Mouse (Mus musculus) hindbrain, embryonic 11.5 days (tissue): Measurements from ENCODE around the gene Syngr1. TPM values are rescaled to one million over a fixed set of nuclear protein-coding genes. Genes with fewer than 3 reads are reported as not detected.
"Not testable (repeated sequence)": the region's sequence is repeated elsewhere in the genome, so short reads cannot be mapped to it uniquely, and the experiment has no call there.

ENCODE experiments used
- ATAC-seq: fragments of 200-750 bp; cut with Nextera tagmentation; 2 replicates; pipeline ENCODE4 v1.8.0; 2017; ENCODE audit warnings: mild to moderate bottlenecking, moderate TSS enrichment, moderate library complexity; ENCODE audit not compliant: low FRiP score
- DNase-seq: peaks from one replicate; pipeline ENCODE4 v3.0.0-alpha.2; 2015; ENCODE audit warnings: low spot score
- H3K27ac ChIP-seq: fragments of 300-500 bp; sonication (generic); 2 replicates; pipeline ENCODE4 v1.5.1; 2014; ENCODE audit warnings: mild to moderate bottlenecking, low read depth, low read length
- H3K27me3 ChIP-seq: fragments of 300-500 bp; sonication (generic); 2 replicates; pipeline ENCODE4 v1.6.1; 2014; ENCODE audit warnings: mild to moderate bottlenecking, low read length, moderate library complexity, mixed read lengths; ENCODE audit not compliant: control insufficient read depth, insufficient read depth
- H3K36me3 ChIP-seq: fragments of 300-500 bp; sonication (generic); 2 replicates; pipeline ENCODE4 v1.6.1; 2014; ENCODE audit warnings: mild to moderate bottlenecking, low read length, moderate library complexity, mixed read lengths; ENCODE audit not compliant: control insufficient read depth, insufficient read depth
- H3K4me1 ChIP-seq: fragments of 300-500 bp; sonication (generic); replicated peaks from 2 replicates; pipeline ENCODE4 v1.6.1; 2014; ENCODE audit warnings: low read length, mixed read lengths; ENCODE audit not compliant: control insufficient read depth, insufficient read depth
- H3K4me2 ChIP-seq: fragments of 300-500 bp; sonication (generic); replicated peaks from 2 replicates; pipeline ENCODE4 v1.6.1; 2014; ENCODE audit warnings: mild to moderate bottlenecking, low read depth, low read length
- H3K4me3 ChIP-seq: fragments of 300-500 bp; sonication (generic); 2 replicates; pipeline ENCODE4 v1.5.1; 2014; ENCODE audit warnings: low read depth, low read length
- H3K9ac ChIP-seq: fragments of 300-500 bp; sonication (generic); 2 replicates; pipeline ENCODE4 v1.6.1; 2014; ENCODE audit warnings: low read depth, low read length
- H3K9me3 ChIP-seq: fragments of 300-500 bp; sonication (generic); 2 replicates; pipeline ENCODE4 v1.6.1; 2016; ENCODE audit warnings: low read length; ENCODE audit not compliant: control insufficient read depth
- WGBS: fragments of 180-500 bp; shearing (Covaris S2); extraction: QIAGEN DNeasy Blood & Tissue Kit; methylation state at CpG from one replicate; pipeline ENCODE4 v1.1.7; 2014; 5-methylcytosine and 5-hydroxymethylcytosine counted together
- polyA plus RNA-seq: library from polyadenylated mRNA; unstranded; fragments of >200 nt; fragmentation: Nextera tagmentation; extraction: Ambion mirVana; gene quantifications from 2 replicates; pipeline ENCODE4 v1.2.1, GENCODE M21; 2014

Gene Syngr1
- polyA plus RNA-seq, 1 experiment from 2014 or later: 7.3 TPM

DNA sequence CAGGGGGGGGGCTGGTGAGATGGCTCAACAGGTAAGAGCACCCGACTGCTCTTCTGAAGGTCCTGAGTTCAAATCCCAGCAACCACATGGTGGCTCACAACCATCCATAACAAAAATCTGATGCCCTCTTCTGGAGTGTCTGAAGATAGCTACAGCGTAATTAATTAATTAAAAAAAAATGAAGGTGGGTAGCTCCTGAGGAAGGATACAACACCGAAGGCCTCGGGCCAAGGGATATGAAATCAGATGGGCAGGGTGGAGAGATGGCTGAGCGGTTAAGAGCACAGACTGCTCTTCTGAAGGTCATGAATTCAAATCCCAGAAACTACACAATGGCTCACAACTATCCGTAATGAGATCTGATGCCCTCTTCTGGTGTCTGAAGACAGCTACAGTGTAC, 31.3 kb downstream of the Syngr1 start:
- not testable (repeated sequence) for H3K4me1 ChIP-seq, H3K27me3 ChIP-seq, DNase-seq, H3K27ac ChIP-seq, H3K9ac ChIP-seq, H3K36me3 ChIP-seq, ATAC-seq, H3K4me3 ChIP-seq, H3K9me3 ChIP-seq, H3K4me2 ChIP-seq
- WGBS: 92% methylated on average over 6 of the region's 6 CpGs

DNA sequence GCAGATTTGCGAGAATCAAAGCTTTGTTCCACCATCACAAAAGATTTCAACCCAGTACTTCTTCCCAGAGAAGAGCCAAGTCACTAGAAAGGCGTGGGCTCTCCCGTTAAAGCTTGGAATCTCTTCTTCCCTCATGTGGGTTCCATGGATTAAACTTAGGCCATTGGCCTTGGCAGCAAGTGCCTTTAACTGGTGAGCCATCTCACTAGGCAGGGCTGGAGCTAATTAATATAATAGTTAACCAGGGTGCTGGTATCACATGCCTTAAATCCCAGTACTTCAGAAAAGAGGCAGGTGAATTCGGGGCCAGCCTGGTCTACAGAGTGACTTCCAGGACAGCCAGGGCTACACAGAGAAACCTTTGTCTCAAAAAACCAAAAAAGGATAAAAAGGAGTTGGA, 33.5 kb downstream of the Syngr1 start:
- Histone ChIP-seq H3K36me3 (no peaks in the 10 kb centered on the region), H3K4me1 (no peaks in the 10 kb centered on the region), H3K9ac (no peak overlapping the region), H3K27me3 (no peaks in the 10 kb centered on the region), H3K4me2 (no peak overlapping the region), H3K4me3 (no peak overlapping the region), H3K9me3 (no peaks in the 10 kb centered on the region), H3K27ac (no peak overlapping the region)
- DNase-seq (no peak), ATAC-seq (no peak)
- WGBS: 83% methylated on average over 4 of the region's 4 CpGs

DNA sequence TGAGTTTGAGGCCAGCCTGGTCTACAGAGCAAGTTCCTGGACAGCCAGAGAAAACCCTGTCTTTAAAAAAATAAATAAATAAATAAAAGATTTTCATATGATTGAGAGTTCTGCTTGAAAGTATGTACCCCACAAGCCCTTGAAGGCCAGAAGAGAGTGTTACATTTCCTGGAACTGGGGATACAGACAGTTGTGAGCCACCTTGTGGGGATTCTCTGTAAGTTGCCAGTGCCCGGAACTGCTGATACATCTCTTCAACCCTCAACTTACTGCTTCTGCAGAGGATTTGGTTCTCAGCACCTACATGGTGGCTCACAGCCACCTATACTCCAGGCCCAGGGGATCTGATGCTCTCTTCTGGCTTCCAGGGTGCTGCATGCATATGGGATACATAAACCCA, 36.1 kb downstream of the Syngr1 start:
- H3K4me2 ChIP-seq: no peak overlapping the region
- H3K27ac ChIP-seq: no peak overlapping the region
- no peak for DNase-seq

DNA sequence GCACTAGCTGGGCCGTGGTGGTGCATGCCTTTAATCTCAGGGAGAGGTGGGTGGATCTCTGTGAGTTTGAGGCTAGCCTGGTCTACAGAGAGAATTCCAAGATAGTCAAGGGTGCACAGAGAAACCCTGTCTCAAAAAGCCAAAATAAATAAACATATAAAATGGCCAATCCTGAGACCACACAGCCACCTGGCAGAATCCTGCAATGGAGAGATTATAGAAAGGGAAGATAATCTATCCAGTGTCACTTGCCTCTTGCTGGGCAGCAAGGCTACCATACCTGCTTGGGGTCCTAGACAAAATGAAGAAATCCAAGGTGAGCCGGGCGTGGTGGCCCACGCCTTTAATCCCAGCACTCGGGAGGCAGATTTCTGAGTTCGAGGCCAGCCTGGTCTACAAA, 38.8 kb downstream of the Syngr1 start:
- ATAC-seq: no peak
- 95% methylated on average over 6 of the region's 6 CpGs for WGBS

More for the DNA sequence above, 36.1 kb downstream of the Syngr1 start:
- ATAC-seq: no peak
- Histone ChIP-seq H3K36me3 (no peaks in the 10 kb centered on the region), H3K9me3 (no peaks in the 10 kb centered on the region), H3K9ac (no peak overlapping the region), H3K4me1 (no peaks in the 10 kb centered on the region), H3K27me3 (no peaks in the 10 kb centered on the region), H3K4me3 (no peak overlapping the region)
- 50% methylated on average over 1 of the region's 1 CpGs for WGBS

DNA sequence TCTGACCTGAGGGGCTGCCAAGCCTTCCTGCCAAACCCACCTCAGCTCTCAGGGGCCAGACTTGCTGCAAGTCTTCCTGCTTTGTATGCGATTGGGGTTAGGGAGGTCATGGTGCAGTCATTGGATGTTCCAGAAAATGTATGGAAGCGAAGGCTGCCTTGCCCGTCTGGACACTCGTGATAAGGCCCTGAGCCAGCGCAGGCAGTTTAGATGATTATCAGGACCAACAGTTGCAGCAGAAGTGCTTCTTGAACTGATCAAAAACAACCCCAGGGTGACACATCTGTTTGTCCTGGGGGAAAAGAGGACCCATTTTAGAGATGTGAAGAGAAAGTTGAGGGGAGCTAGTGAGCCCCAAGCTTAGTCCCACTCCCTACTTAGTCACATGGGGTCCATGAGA, 39.6 kb downstream of the Syngr1 start:
- Histone ChIP-seq H3K4me3 (no peak overlapping the region), H3K27ac (no peak overlapping the region), H3K9me3 (no peaks in the 10 kb centered on the region), H3K36me3 (no peaks in the 10 kb centered on the region), H3K9ac (no peak overlapping the region), H3K4me2 (no peak overlapping the region), H3K27me3 (no peaks in the 10 kb centered on the region), H3K4me1 (peaks cover 10% of the 10 kb centered on the region)
- DNase-seq: no peak
- WGBS: 88% methylated on average over 5 of the region's 5 CpGs
- ATAC-seq: no peak

More for the DNA sequence above, 38.8 kb downstream of the Syngr1 start:
- H3K4me2 ChIP-seq: no peak overlapping the region
- H3K27me3 ChIP-seq: no peaks in the 10 kb centered on the region
- DNase-seq: no peak
- no peaks in the 10 kb centered on the region for H3K36me3 ChIP-seq
- peaks cover 10% of the 10 kb centered on the region for H3K4me1 ChIP-seq
- H3K9ac ChIP-seq: no peak overlapping the region
- no peak overlapping the region for H3K27ac ChIP-seq
- no peaks in the 10 kb centered on the region for H3K9me3 ChIP-seq
- H3K4me3 ChIP-seq: no peak overlapping the region

DNA sequence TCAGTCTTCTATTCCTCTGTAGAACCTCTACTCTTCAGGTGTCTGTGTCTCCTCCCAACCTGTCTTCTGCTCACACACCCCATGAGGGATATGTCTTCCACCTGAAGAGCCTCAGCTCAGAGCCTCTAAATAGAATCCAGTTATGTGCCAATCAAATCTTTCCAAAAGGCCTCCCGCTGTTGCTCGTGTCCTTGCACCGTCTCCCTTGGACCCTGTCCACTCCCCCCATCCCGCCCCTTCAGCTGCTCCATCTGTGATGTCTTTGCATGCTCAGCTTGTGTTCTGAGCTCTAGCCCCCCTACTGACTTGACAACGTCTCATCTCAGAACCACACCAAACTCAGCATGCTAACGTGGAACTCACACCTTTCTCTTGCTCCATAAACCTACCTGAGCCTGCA, 40.3 kb downstream of the Syngr1 start:
- H3K27me3 ChIP-seq: no peaks in the 10 kb centered on the region
- no peaks in the 10 kb centered on the region for H3K36me3 ChIP-seq
- no peak overlapping the region for H3K4me2 ChIP-seq
- no peak overlapping the region for H3K4me3 ChIP-seq
- ATAC-seq (no peak), DNase-seq (no peak)
- no peaks in the 10 kb centered on the region for H3K9me3 ChIP-seq
- peaks cover 12% of the 10 kb centered on the region for H3K4me1 ChIP-seq
- WGBS: 71% methylated on average over 6 of the region's 6 CpGs
- H3K27ac ChIP-seq: no peak overlapping the region
- no peak overlapping the region for H3K9ac ChIP-seq

DNA sequence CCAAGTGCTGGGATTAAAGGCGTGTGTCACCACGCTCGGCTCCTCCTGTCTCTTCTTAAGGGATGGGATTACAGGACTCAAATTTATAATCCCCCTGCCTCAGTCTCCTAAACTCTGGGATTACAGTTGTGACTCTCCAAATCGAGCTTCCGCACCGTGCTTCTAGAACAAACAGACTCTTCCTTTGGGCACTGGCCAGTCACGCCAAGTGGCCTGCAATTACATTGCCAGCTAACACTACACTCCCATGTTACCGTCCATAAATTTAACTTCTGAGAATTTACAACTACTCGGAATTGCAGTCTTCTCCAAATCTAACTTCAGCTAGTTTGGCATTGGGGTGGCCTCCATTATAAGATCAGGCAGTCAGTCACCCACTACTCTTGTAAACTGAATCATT, 41.3 kb downstream of the Syngr1 start:
- no peak for ATAC-seq
- H3K27ac ChIP-seq: no peak overlapping the region
- no peak overlapping the region for H3K9ac ChIP-seq

DNA sequence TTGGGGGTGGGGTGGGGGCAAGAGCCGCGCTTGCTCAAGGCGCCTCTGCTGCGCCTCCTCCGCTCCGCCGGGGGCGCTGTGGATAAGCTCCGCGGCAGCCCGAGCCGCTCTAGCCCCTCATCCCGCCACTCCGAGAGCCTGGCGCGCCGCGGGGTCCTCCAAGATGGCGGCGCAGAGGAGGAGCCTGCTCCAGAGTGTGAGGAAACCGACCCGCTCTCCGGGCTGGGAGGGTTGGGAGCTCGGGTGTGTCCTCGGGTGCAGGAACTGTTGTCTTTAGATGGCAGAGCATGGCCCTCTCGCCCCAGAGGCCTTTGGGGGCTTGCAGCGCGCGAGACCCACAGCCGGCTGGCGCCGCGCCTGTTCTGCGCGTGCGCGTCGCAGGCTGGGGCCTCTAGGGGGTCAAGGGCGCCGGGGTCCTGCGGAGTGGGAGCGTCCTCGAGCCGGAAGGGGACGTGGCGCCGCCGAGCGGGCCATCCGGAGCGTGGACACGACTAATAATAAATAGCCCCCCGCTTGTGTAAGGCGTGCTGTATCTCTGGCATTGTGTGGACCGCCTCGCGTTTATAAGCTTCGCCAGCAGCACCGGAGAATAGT, 42.0 kb downstream of the Syngr1 start, which contains the start of gene Tab1:
TSS of gene Tab1 (plus strand) at position 135 of the 594 bp plus-strand sequence.
- peak; percentile 98 for DNase-seq
- Histone ChIP-seq H3K27me3 (no peaks in the 10 kb centered on the region), H3K9me3 (no peaks in the 10 kb centered on the region), H3K4me2 (peak within 1 kb of the TSS; percentile 89), H3K27ac (peak within 1 kb of the TSS; percentile 93), H3K9ac (peak within 1 kb of the TSS; percentile 77), H3K36me3 (no peaks in the 10 kb centered on the region), H3K4me1 (peaks cover 12% of the 10 kb centered on the region), H3K4me3 (peak within 1 kb of the TSS; percentile 55)
- ATAC-seq: peak; percentile 97
- WGBS: under 1% methylated on average over 51 of the region's 59 CpGs

More for the DNA sequence above, 41.3 kb downstream of the Syngr1 start:
- no peaks in the 10 kb centered on the region for H3K9me3 ChIP-seq
- no peaks in the 10 kb centered on the region for H3K36me3 ChIP-seq
- H3K27me3 ChIP-seq: no peaks in the 10 kb centered on the region
- H3K4me1 ChIP-seq: peaks cover 12% of the 10 kb centered on the region
- H3K4me2 ChIP-seq: peak overlapping the region; percentile 36
- no peak for DNase-seq
- H3K4me3 ChIP-seq: peak overlapping the region; percentile 55
- WGBS: 83% methylated on average over 9 of the region's 9 CpGs

DNA sequence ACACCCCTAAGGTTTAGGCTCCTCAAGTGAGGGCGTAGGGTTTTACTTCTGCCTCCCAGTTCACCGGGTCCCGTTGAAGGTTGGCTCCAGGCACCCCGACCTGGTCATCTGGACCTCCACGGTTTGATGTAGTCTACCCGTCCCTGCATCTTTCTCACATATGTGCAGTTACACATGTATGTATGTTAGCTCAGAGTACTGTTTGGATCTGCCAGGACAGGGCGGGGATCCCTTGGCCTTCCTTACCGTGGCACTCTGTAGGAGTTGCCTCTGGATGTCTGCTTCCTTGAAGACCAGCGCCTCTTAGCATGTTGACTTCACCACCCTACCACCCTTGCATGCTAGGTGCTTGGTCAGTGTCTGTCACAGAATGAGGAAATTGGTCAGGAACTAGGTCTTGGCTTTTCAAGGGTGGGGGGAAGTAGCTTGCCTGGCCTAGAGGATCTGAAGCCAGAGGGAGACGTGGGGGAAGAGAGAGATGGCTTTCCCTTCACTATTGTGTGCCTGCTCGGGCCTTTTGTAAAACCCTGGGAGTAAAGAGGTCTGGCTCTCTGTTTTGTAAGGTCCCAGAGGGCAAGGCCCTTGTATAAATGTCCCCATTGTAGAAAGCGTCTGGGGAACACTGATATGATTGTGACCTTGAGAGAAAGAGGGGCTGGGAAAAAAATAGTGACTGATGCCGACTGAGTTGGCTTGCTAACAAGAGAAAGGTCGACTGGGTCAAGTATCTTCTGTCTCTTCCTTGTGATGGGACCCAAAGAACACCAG, 42.7 kb downstream of the Syngr1 start:
- ATAC-seq: 0 out of 2 replicates have a peak, but pooled peaks have one; percentile 22
- 16% methylated on average over 14 of the region's 14 CpGs for WGBS
- peak; percentile 58 for DNase-seq
- H3K27ac ChIP-seq: peak overlapping the region; percentile 93
- H3K27me3 ChIP-seq: no peaks in the 10 kb centered on the region
- H3K36me3 ChIP-seq: no peaks in the 10 kb centered on the region
- H3K9ac ChIP-seq: peak overlapping the region; percentile 77
- H3K4me1 ChIP-seq: peaks cover 12% of the 10 kb centered on the region
- H3K4me3 ChIP-seq: peak overlapping the region; percentile 55
- peak overlapping the region; percentile 89 for H3K4me2 ChIP-seq
- H3K9me3 ChIP-seq: no peaks in the 10 kb centered on the region
